Mouse (Mus musculus) embryonic fibroblast, embryonic 13.5 days (primary cell): Measurements from ENCODE around the gene Dlx1. TPM values are rescaled to one million over a fixed set of nuclear protein-coding genes. Genes with fewer than 3 reads are reported as not detected.

Experiments used
- H3K27ac ChIP-seq: 2 replicates; pipeline ENCODE4 v1.5.1; 2012; ENCODE audit warnings: low read length, control low read depth, inconsistent platforms; ENCODE audit not compliant: insufficient read depth
- H3K4me1 ChIP-seq: 2 replicates; pipeline ENCODE4 v1.6.1; 2011; ENCODE audit warnings: low read length; ENCODE audit not compliant: control insufficient read depth, insufficient read depth
- H3K4me3 ChIP-seq: 2 replicates; pipeline ENCODE4 v1.5.1; 2011; ENCODE audit warnings: mild to moderate bottlenecking, control low read depth, low read length; ENCODE audit not compliant: insufficient read depth
- CTCF ChIP-seq: IDR thresholded peaks from 2 replicates; pipeline ENCODE4 v1.5.1; 2011; ENCODE audit warnings: mild to moderate bottlenecking, control low read depth, low read length, moderate library complexity, borderline replicate concordance; ENCODE audit not compliant: insufficient read depth
- POLR2A ChIP-seq: IDR thresholded peaks from 2 replicates; pipeline ENCODE4 v1.6.1; 2011; ENCODE audit warnings: low read depth, mild to moderate bottlenecking, control low read depth, low read length, moderate library complexity
- polyA plus RNA-seq: library from polyadenylated mRNA; stranded (reverse); fragments of >200 nt; gene quantifications from 2 replicates; pipeline ENCODE4 v1.2.4, GENCODE M21; 2011; ENCODE audit warnings: low read depth; ENCODE audit not compliant: missing spikeins, insufficient read length

Dlx1 gene
- polyA plus RNA-seq, 1 experiment, result 1.9 TPM

DNA sequence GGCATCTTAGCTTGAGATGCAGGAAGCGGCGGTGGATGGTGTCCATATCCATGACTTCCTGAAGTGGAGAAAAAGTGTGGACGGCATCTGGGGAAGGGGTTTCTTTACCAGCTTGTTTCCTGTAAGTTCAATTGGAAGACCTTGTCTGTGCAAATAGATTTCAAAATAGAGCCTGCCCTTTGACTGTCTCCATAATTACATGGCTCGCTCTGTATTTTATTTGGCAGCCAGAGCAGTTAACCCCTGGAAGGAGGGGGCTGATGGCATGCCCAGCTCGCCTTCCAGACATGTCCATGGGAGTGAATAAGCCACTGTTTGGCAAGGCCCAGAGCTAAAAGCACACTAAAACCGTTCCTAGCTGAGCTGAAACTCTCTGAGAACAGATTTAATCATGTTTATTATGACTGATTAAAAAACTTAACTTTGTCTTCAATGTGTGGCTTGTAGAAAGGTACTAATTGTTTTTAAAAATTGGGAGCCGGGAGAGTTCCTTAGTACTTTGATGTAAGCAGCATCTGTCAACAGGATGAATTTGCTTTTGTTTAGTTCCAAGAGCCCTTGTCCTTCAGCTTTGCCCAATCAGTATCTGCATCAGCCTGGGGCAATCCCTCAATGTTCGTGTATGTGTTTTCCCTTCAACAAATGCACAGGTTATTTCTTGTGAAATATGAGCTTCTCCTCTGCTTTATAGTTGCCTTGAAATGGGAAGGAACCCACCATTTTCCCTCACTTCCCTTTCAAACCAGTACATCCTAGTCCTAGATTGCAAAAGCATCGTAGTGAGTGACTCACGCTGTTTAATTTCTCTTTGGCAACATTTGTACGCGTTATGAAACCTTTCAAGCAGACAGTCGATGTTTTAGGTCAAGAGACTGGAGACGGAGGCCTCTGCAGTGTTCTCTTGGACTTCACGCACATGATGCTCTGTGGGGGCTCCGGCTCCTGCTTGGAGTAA, 28.4 kb upstream of the Dlx1 start:
- Histone ChIP-seq H3K4me3 (no peak overlapping the region), H3K4me1 (peaks cover 2% of the 10 kb centered on the region; the same call in 1 of the 2 replicates), H3K27ac (peak overlapping the region; percentile 89)
- TF ChIP-seq POLR2A, result no peak
- no peak for TF ChIP-seq CTCF

GRCm38 (mm10) chr2:71504852-71505251, 23.1 kb upstream of the Dlx1 start:
- H3K27ac ChIP-seq, result no peak overlapping the region
- peaks cover 2% of the 10 kb centered on the region; the same call in 1 of the 2 replicates for H3K4me1 ChIP-seq
- H3K4me3 ChIP-seq, result no peak overlapping the region
- TF ChIP-seq CTCF (no peak), POLR2A (no peak)

DNA sequence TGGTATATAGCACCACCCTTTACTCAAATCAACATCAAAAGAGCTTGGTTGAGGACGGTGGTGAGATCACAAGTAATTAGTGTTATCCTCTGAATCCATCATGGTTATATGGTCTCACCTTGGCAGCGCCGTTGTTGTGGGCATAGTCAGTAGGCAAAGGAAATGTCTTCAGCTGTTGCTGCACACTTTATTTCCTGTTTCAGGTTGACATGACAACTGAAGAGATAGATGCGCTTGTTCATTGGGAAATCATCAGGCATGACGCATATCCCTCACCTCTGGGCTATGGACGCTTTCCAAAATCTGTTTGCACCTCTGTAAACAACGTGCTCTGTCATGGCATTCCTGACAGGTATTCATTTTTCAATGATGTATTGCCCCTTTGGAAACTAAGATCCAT, 16.7 kb upstream of the Dlx1 start:
- TF ChIP-seq CTCF (no peak), POLR2A (no peak)
- no peaks in the 10 kb centered on the region for H3K4me1 ChIP-seq
- no peak overlapping the region for H3K4me3 ChIP-seq
- no peak overlapping the region for H3K27ac ChIP-seq

- TF ChIP-seq POLR2A, result no peak
- TF ChIP-seq CTCF, result no peak
- H3K4me3 ChIP-seq, result no peak overlapping the region
- no peaks in the 10 kb centered on the region for H3K4me1 ChIP-seq
- no peak overlapping the region for H3K27ac ChIP-seq
Observed at GRCm38 (mm10) chr2:71512326-71512725, 15.6 kb upstream of the Dlx1 start.

- TF ChIP-seq POLR2A, result no peak
- Histone ChIP-seq H3K27ac (no peak overlapping the region), H3K4me1 (no peaks in the 10 kb centered on the region), H3K4me3 (no peak overlapping the region)
Observed at GRCm38 (mm10) chr2:71516995-71517394, 10.9 kb upstream of the Dlx1 start.

- Histone ChIP-seq H3K4me3 (no peak overlapping the region), H3K4me1 (no peaks in the 10 kb centered on the region), H3K27ac (no peak overlapping the region)
- TF ChIP-seq POLR2A (no peak), CTCF (no peak)
Observed at GRCm38 (mm10) chr2:71517466-71518099, 10.3 kb upstream of the Dlx1 start.

- Histone ChIP-seq H3K4me3 (no peak overlapping the region), H3K4me1 (no peaks in the 10 kb centered on the region), H3K27ac (no peak overlapping the region)
- TF ChIP-seq POLR2A (no peak), CTCF (no peak)
Observed at GRCm38 (mm10) chr2:71522871-71523270, 5.0 kb upstream of the Dlx1 start.

- Histone ChIP-seq H3K4me3 (no peak overlapping the region), H3K27ac (no peak overlapping the region), H3K4me1 (no peaks in the 10 kb centered on the region)
- no peak for TF ChIP-seq POLR2A
- no peak for TF ChIP-seq CTCF
Observed at GRCm38 (mm10) chr2:71523431-71523830, 4.5 kb upstream of the Dlx1 start.

GRCm38 (mm10) chr2:71524763-71525162, 3.1 kb upstream of the Dlx1 start:
- Histone ChIP-seq H3K4me3 (no peak overlapping the region), H3K4me1 (no peaks in the 10 kb centered on the region), H3K27ac (no peak overlapping the region)
- TF ChIP-seq POLR2A (no peak), CTCF (no peak)
